Mouse (Mus musculus): Measurements from ENCODE around the gene 4930438A08Rik. TPM values are rescaled to one million over a fixed set of nuclear protein-coding genes. Genes with fewer than 3 reads are reported as not detected.
"Not testable (repeated sequence)": the region's sequence is repeated elsewhere in the genome, so short reads cannot be mapped to it uniquely, and the experiment has no call there.

The 4930438A08Rik gene
- polyA plus RNA-seq, 1 experiment from 2014 or later = not detected

DNA sequence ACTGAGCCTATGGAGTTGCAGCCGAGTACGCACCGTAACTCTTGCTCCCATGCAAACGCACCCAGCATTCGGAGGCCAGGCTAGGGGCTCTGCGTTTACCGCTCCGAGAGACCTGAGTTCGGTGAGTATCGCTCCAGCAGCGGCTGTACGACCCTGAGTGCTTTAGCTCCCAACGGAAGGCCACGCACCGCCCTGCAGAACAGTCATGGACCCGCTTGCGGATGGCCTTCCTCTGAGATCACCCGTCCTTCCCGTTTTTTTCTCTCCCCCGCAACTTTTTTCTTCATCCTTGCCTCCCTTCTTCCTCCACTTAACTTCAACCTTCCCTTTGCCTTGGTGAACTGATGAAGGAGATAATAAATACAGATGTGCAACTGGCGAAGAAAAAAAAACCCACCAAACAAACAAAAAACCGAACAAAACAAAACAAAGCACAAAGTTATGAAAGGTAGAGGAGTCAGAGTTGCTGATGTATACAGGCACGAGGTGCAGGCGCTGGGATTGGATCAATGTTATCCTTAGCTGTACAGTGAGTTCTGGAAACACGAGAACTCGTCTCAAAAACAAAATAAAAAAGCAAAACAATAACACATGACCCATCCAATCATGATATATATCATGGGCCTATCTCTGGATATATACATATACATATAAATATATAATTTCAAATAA is 28.3 kb downstream of the 4930438A08Rik start:
- Histone ChIP-seq H3K4me2 (ENCODE audit: low read length) (peak overlapping the region; percentile 67), H3K27ac (replicated peaks in 1 of 2; ENCODE audit: control insufficient read depth in 1 of 2, insufficient read depth in 1 of 2, low read depth in 2 of 2, low read length in 2 of 2) (peak overlapping the region; percentile 83 to 87), H3K9ac (ENCODE audit: low read length) (peak overlapping the region; percentile 67), H3K36me3 (ENCODE audit: control insufficient read depth, insufficient read depth, low read length) (no peaks in the 10 kb centered on the region), H3K9me3 (ENCODE audit: control insufficient read depth, low read length) (no peaks in the 10 kb centered on the region), H3K4me1 (ENCODE audit: control insufficient read depth in 2 of 2, insufficient read depth in 2 of 2, low read length in 2 of 2) (peaks cover 6 to 8% of the 10 kb centered on the region in 2 experiments; a peak in 3 of 4 replicates), H3K4me3 (ENCODE audit: control insufficient read depth in 1 of 2, insufficient read depth in 1 of 2, low read depth in 1 of 2, low read length in 2 of 2) (peak overlapping the region; percentile 53 to 67), H3K27me3 (ENCODE audit: control insufficient read depth, insufficient read depth, low read length) (no peaks in the 10 kb centered on the region)
- WGBS = 2% methylated on average over 26 of the region's 26 CpGs
- ATAC-seq (ENCODE audit: insufficient number of reproducible peaks, insufficient read depth, low FRiP score, low read depth) = peak; percentile 36

GRCm38 (mm10) chr11:58303594-58303993 is 29.0 kb downstream of the 4930438A08Rik start:
- no peak overlapping the region; a peak in 1 of 4 replicates for H3K4me3 ChIP-seq (ENCODE audit: control insufficient read depth in 1 of 2, insufficient read depth in 1 of 2, low read depth in 1 of 2, low read length in 2 of 2)
- WGBS = 48% methylated on average over 7 of the region's 7 CpGs
- peaks cover 8 to 9% of the 10 kb centered on the region in 2 experiments for H3K4me1 ChIP-seq (ENCODE audit: control insufficient read depth in 2 of 2, insufficient read depth in 2 of 2, low read length in 2 of 2)
- no peak overlapping the region for H3K27ac ChIP-seq (replicated peaks in 1 of 2; ENCODE audit: control insufficient read depth in 1 of 2, insufficient read depth in 1 of 2, low read depth in 2 of 2, low read length in 2 of 2)
- H3K4me2 ChIP-seq (ENCODE audit: low read length) = peak overlapping the region; percentile 67
- peak overlapping the region; percentile 36 for H3K9ac ChIP-seq (ENCODE audit: low read length)
- H3K27me3 ChIP-seq (ENCODE audit: control insufficient read depth, insufficient read depth, low read length) = no peaks in the 10 kb centered on the region
- no peaks in the 10 kb centered on the region for H3K36me3 ChIP-seq (ENCODE audit: control insufficient read depth, insufficient read depth, low read length)
- H3K9me3 ChIP-seq (ENCODE audit: control insufficient read depth, low read length) = no peaks in the 10 kb centered on the region
- ATAC-seq (ENCODE audit: insufficient number of reproducible peaks, insufficient read depth, low FRiP score, low read depth) = no peak

GRCm38 (mm10) chr11:58305299-58305698 is 30.7 kb downstream of the 4930438A08Rik start:
- H3K4me3 ChIP-seq (ENCODE audit: control insufficient read depth in 1 of 2, insufficient read depth in 1 of 2, low read depth in 1 of 2, low read length in 2 of 2); H3K4me1 ChIP-seq (ENCODE audit: control insufficient read depth in 2 of 2, insufficient read depth in 2 of 2, low read length in 2 of 2); H3K27me3 ChIP-seq (ENCODE audit: control insufficient read depth, insufficient read depth, low read length); H3K9me3 ChIP-seq (ENCODE audit: control insufficient read depth, low read length); H3K27ac ChIP-seq (replicated peaks in 1 of 2; ENCODE audit: control insufficient read depth in 1 of 2, insufficient read depth in 1 of 2, low read depth in 2 of 2, low read length in 2 of 2); ATAC-seq (ENCODE audit: insufficient number of reproducible peaks, insufficient read depth, low FRiP score, low read depth); H3K9ac ChIP-seq (ENCODE audit: low read length); H3K36me3 ChIP-seq (ENCODE audit: control insufficient read depth, insufficient read depth, low read length); H3K4me2 ChIP-seq (ENCODE audit: low read length): not testable (repeated sequence)
- 90% methylated on average over 8 of the region's 8 CpGs for WGBS

DNA sequence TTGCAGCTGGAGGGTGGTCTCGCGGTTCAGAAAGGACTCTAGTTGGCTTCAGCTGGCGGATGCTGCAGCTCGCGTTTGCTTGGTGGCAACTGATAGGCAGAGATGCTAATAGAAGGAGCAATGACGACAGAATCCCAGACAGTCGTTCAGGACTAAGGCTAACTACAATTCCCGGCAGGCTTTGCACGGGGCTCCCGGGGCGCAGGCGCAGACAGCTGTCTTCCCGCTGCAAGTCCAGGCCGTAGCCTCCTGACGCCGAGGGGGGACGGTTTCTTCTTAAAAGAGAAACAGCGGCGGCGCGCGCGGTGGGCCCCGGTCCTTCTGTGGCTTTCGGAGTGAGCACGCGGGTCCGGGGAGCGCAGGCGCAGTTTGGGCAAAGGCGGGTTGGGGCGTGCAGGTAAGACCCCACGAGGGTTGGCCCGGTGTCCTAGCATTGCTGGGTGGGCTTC is 32.3 kb downstream of the 4930438A08Rik start, which contains the start of gene Zfp692:
Zfp692 (plus strand) TSS at position 210 of the 449 bp plus-strand sequence.
- Histone ChIP-seq H3K36me3 (ENCODE audit: control insufficient read depth, insufficient read depth, low read length) (0 out of 2 replicates have a peak, but pooled peaks cover 7% of the 10 kb centered on the region), H3K4me3 (ENCODE audit: control insufficient read depth in 1 of 2, insufficient read depth in 1 of 2, low read depth in 1 of 2, low read length in 2 of 2) (peak within 1 kb of the TSS; percentile 50 to 56), H3K4me1 (ENCODE audit: control insufficient read depth in 2 of 2, insufficient read depth in 2 of 2, low read length in 2 of 2) (peaks cover 7 to 8% of the 10 kb centered on the region in 2 experiments), H3K9ac (ENCODE audit: low read length) (peak within 1 kb of the TSS; percentile 75), H3K9me3 (ENCODE audit: control insufficient read depth, low read length) (no peaks in the 10 kb centered on the region), H3K27ac (replicated peaks in 1 of 2; ENCODE audit: control insufficient read depth in 1 of 2, insufficient read depth in 1 of 2, low read depth in 2 of 2, low read length in 2 of 2) (no peak within 1 kb of the TSS; a peak in 1 of 4 replicates), H3K4me2 (ENCODE audit: low read length) (peak within 1 kb of the TSS; percentile 95), H3K27me3 (ENCODE audit: control insufficient read depth, insufficient read depth, low read length) (no peaks in the 10 kb centered on the region)
- under 1% methylated on average over 34 of the region's 34 CpGs for WGBS
- peak; percentile 44 for ATAC-seq (ENCODE audit: insufficient number of reproducible peaks, insufficient read depth, low FRiP score, low read depth)

- peak; percentile 45; the same call in 1 of the 2 replicates for ATAC-seq (ENCODE audit: insufficient number of reproducible peaks, insufficient read depth, low FRiP score, low read depth)
- Histone ChIP-seq H3K36me3 (ENCODE audit: control insufficient read depth, insufficient read depth, low read length) (0 out of 2 replicates have a peak, but pooled peaks cover 7% of the 10 kb centered on the region), H3K27ac (replicated peaks in 1 of 2; ENCODE audit: control insufficient read depth in 1 of 2, insufficient read depth in 1 of 2, low read depth in 2 of 2, low read length in 2 of 2) (no peak overlapping the region; a peak in 1 of 4 replicates), H3K9ac (ENCODE audit: low read length) (peak overlapping the region; percentile 75), H3K4me1 (ENCODE audit: control insufficient read depth in 2 of 2, insufficient read depth in 2 of 2, low read length in 2 of 2) (peaks cover 7 to 8% of the 10 kb centered on the region in 2 experiments), H3K27me3 (ENCODE audit: control insufficient read depth, insufficient read depth, low read length) (no peaks in the 10 kb centered on the region), H3K9me3 (ENCODE audit: control insufficient read depth, low read length) (no peaks in the 10 kb centered on the region), H3K4me2 (ENCODE audit: low read length) (peak overlapping the region; percentile 95), H3K4me3 (ENCODE audit: control insufficient read depth in 1 of 2, insufficient read depth in 1 of 2, low read depth in 1 of 2, low read length in 2 of 2) (peak overlapping the region; percentile 50 to 56)
- under 1% methylated on average over 42 of the region's 42 CpGs for WGBS
Measured at GRCm38 (mm10) chr11:58307411-58308080, 32.9 kb downstream of the 4930438A08Rik start.

DNA sequence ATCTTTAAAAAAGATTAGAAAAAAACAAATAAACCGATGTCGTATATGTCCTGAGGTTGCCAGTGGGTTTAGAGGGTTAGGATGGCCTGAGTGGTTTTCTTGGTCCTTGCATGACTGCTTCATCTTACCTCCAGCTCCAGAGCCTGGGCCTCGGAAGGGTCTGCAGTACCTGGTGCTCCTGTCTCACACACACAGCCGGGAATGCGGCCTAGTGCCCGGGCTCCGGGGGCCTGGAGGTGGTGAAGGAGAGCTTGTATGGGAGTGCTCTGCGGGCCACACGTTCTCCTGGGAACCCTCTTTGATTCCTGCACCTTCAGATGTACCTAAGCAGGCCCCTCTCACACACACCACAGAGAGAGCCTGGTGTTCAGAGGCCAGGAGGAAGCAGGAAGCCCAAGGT is 34.1 kb downstream of the 4930438A08Rik start:
- no peak overlapping the region for H3K4me3 ChIP-seq (ENCODE audit: control insufficient read depth in 1 of 2, insufficient read depth in 1 of 2, low read depth in 1 of 2, low read length in 2 of 2)
- H3K4me2 ChIP-seq (ENCODE audit: low read length) = no peak overlapping the region
- ATAC-seq (ENCODE audit: insufficient number of reproducible peaks, insufficient read depth, low FRiP score, low read depth) = no peak
- no peaks in the 10 kb centered on the region for H3K9me3 ChIP-seq (ENCODE audit: control insufficient read depth, low read length)
- H3K27me3 ChIP-seq (ENCODE audit: control insufficient read depth, insufficient read depth, low read length) = no peaks in the 10 kb centered on the region
- 94% methylated on average over 9 of the region's 9 CpGs for WGBS
- H3K36me3 ChIP-seq (ENCODE audit: control insufficient read depth, insufficient read depth, low read length) = 0 out of 2 replicates have a peak, but pooled peaks cover 7% of the 10 kb centered on the region
- H3K27ac ChIP-seq (replicated peaks in 1 of 2; ENCODE audit: control insufficient read depth in 1 of 2, insufficient read depth in 1 of 2, low read depth in 2 of 2, low read length in 2 of 2) = no peak overlapping the region
- no peak overlapping the region for H3K9ac ChIP-seq (ENCODE audit: low read length)
- H3K4me1 ChIP-seq (ENCODE audit: control insufficient read depth in 2 of 2, insufficient read depth in 2 of 2, low read length in 2 of 2) = peaks cover 5 to 7% of the 10 kb centered on the region in 2 experiments

DNA sequence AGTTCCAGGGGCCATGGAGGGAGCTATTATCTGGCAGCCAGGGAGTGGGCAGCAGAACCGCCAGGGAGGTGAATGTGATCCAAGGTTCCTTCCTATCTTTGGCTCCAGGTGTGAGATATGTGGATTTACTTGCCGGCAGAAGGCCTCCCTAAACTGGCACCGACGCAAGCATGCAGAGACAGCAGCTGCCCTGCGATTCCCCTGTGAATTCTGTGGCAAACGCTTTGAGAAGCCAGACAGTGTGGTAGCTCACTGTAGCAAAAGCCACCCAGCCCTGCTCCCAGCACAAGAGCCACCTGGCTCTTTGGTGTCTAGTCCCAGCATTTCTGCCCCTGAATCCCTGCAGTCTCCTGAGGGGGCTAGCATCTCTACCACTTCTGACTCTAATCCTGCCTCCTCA is 39.5 kb downstream of the 4930438A08Rik start:
- Histone ChIP-seq H3K27me3 (ENCODE audit: control insufficient read depth, insufficient read depth, low read length) (no peaks in the 10 kb centered on the region), H3K27ac (replicated peaks in 1 of 2; ENCODE audit: control insufficient read depth in 1 of 2, insufficient read depth in 1 of 2, low read depth in 2 of 2, low read length in 2 of 2) (no peak overlapping the region), H3K9me3 (ENCODE audit: control insufficient read depth, low read length) (no peaks in the 10 kb centered on the region), H3K4me3 (ENCODE audit: control insufficient read depth in 1 of 2, insufficient read depth in 1 of 2, low read depth in 1 of 2, low read length in 2 of 2) (no peak overlapping the region), H3K4me2 (ENCODE audit: low read length) (no peak overlapping the region), H3K4me1 (ENCODE audit: control insufficient read depth in 2 of 2, insufficient read depth in 2 of 2, low read length in 2 of 2) (no peaks in the 10 kb centered on the region), H3K36me3 (ENCODE audit: control insufficient read depth, insufficient read depth, low read length) (peaks cover 44% of the 10 kb centered on the region), H3K9ac (ENCODE audit: low read length) (no peak overlapping the region)
- ATAC-seq (ENCODE audit: insufficient number of reproducible peaks, insufficient read depth, low FRiP score, low read depth) = no peak
- 74% methylated on average over 6 of the region's 6 CpGs for WGBS

Measured in heart, embryonic 14.5 days (tissue).